ENCODE assay signal across 7 mouse cellular contexts in genomic region chr11:85832231-85832924, GRCm38 (mm10). TPM values are rescaled to one million over a fixed set of nuclear protein-coding genes. Genes with fewer than 3 reads are reported as not detected.
A peak's percentile ranks its signal among the peaks of the same experiment; 100 is the strongest.
DNase-seq lines count a peak whose midpoint lies in the region; ATAC-seq and TF ChIP-seq lines count a peak whose summit lies in the region.

Gene Tbx2, plus strand, starts transcription at chr11:85832551.

- peak within 1 kb of the TSS; percentile 58 for H3K4me3 ChIP-seq in embryonic fibroblast, embryonic 13.5 days (ENCODE audit: insufficient read depth, low read length)
- H3K4me3 ChIP-seq in heart, embryonic 16.5 days (ENCODE audit: low read length), result peak within 1 kb of the TSS; percentile 59
- H3K4me3 ChIP-seq in midbrain, embryonic 11.5 days (ENCODE audit: low read depth, low read length), result peak within 1 kb of the TSS; percentile 47

- no peaks in the 10 kb centered on the region for H3K9me3 ChIP-seq in heart, embryonic 16.5 days (replicated peaks; ENCODE audit: control insufficient read depth, low read length)
- H3K9me3 ChIP-seq in midbrain, embryonic 11.5 days (ENCODE audit: control insufficient read depth, low read length), result no peaks in the 10 kb centered on the region

- peak; percentile 63 for ATAC-seq in heart, embryonic 16.5 days (replicated peaks; ENCODE audit: extremely low read depth, insufficient read depth, low FRiP score)
- peak; percentile 43 for ATAC-seq in midbrain, embryonic 11.5 days (ENCODE audit: low FRiP score)

- DNase-seq in adrenal gland, adult 2 months, result peak; percentile 90
- peak; percentile 95 to 97 for DNase-seq in kidney, postnatal 25 days
- DNase-seq in midbrain, embryonic 11.5 days (ENCODE audit: low spot score, missing footprints), result peak; percentile 97
- DNase-seq in urinary bladder, postnatal 14 days (ENCODE audit: low spot score), result peak; percentile 94
- no peak for DNase-seq in frontal cortex, postnatal 14 days (ENCODE audit: low spot score in 2 of 2)

- peak within 1 kb of the TSS; percentile 79 for H3K4me2 ChIP-seq in heart, embryonic 16.5 days (ENCODE audit: low read depth, low read length)
- H3K4me2 ChIP-seq in midbrain, embryonic 11.5 days, result peak within 1 kb of the TSS; percentile 80

- TF ChIP-seq POLR2A in embryonic fibroblast, embryonic 13.5 days (IDR thresholded peaks at IDR 0.05; ENCODE audit: low read depth, low read length), result peak; percentile 51; the same call in 1 of the 2 replicates

- H3K36me3 ChIP-seq in heart, embryonic 16.5 days (ENCODE audit: control insufficient read depth, insufficient read depth), result no peaks in the 10 kb centered on the region
- no peaks in the 10 kb centered on the region for H3K36me3 ChIP-seq in midbrain, embryonic 11.5 days (ENCODE audit: control insufficient read depth, insufficient read depth, low read length)

- peak within 1 kb of the TSS; percentile 70 for H3K9ac ChIP-seq in heart, embryonic 16.5 days (ENCODE audit: low read length)
- peak within 1 kb of the TSS; percentile 45 for H3K9ac ChIP-seq in midbrain, embryonic 11.5 days (ENCODE audit: low read length)

- peaks cover 63% of the 10 kb centered on the region for H3K27me3 ChIP-seq in heart, embryonic 16.5 days (ENCODE audit: control insufficient read depth, insufficient read depth, low read length)
- peaks cover 99% of the 10 kb centered on the region for H3K27me3 ChIP-seq in midbrain, embryonic 11.5 days (ENCODE audit: control insufficient read depth, insufficient read depth, low read length)

- under 1% methylated on average over 49 of the region's 52 CpGs for WGBS in heart, embryonic 16.5 days
- WGBS in midbrain, embryonic 11.5 days, result under 1% methylated on average over 52 of the region's 52 CpGs

- TF ChIP-seq CTCF in embryonic fibroblast, embryonic 13.5 days (IDR thresholded peaks at IDR 0.05; ENCODE audit: borderline replicate concordance, insufficient read depth, low read length), result no peak

- H3K27ac ChIP-seq in embryonic fibroblast, embryonic 13.5 days (ENCODE audit: insufficient read depth, low read length), result no peak within 1 kb of the TSS
- H3K27ac ChIP-seq in heart, embryonic 16.5 days (ENCODE audit: low read length), result peak within 1 kb of the TSS; percentile 56
- H3K27ac ChIP-seq in midbrain, embryonic 11.5 days (ENCODE audit: low read depth, low read length), result no peak within 1 kb of the TSS

- H3K4me1 ChIP-seq in embryonic fibroblast, embryonic 13.5 days (ENCODE audit: control insufficient read depth, insufficient read depth, low read length), result peaks cover 3% of the 10 kb centered on the region; the same call in 1 of the 2 replicates
- H3K4me1 ChIP-seq in heart, embryonic 16.5 days (ENCODE audit: control insufficient read depth, insufficient read depth, low read length), result peaks cover 24% of the 10 kb centered on the region
- H3K4me1 ChIP-seq in midbrain, embryonic 11.5 days (ENCODE audit: control insufficient read depth, insufficient read depth, low read length), result peaks cover 29% of the 10 kb centered on the region

RNA-seq across cellular contexts. Expression of gene Tbx2, which starts in this region (rescaled TPM):
- 10 to 100 TPM; 16.8 to 29.0 TPM for total RNA-seq in adrenal gland, adult 2 months (2021)
- 54.5 and 56.0 TPM in 2 replicates for polyA plus RNA-seq in adrenal gland, adult 2 months (2012; rRNA removed)
- 2.2 and 3.0 TPM in 2 replicates for polyA plus RNA-seq in embryonic fibroblast, embryonic 13.5 days (2011; ENCODE audit: insufficient read length, low read depth, missing spikeins)
- 1.4 and 3.3 TPM in 2 replicates for polyA plus RNA-seq in heart, embryonic 16.5 days (2015; fragmentation: Nextera tagmentation; extraction: Ambion mirVana)
- polyA plus RNA-seq in midbrain, embryonic 11.5 days (2014; fragmentation: Nextera tagmentation; extraction: Ambion mirVana), result 0.32 and 0.79 TPM in 2 replicates

Comparison
In these comparisons a context has a peak if more than half of its experiments do, and no peak if none do; other contexts are left out.
1. RNA of gene Tbx2 (polyA plus RNA-seq): 54.5 to 56.0 TPM in adrenal gland, adult 2 months; 2.2 to 3.0 TPM in embryonic fibroblast, embryonic 13.5 days, 1.4 to 3.3 TPM in heart, embryonic 16.5 days and 0.32 to 0.79 TPM in midbrain, embryonic 11.5 days; every median in the first group is over 10 times any median in the second.
2. Peak in DNase-seq, ATAC-seq, H3K4me3 ChIP-seq, H3K9ac ChIP-seq and H3K4me2 ChIP-seq in midbrain, embryonic 11.5 days; RNA of the gene not detected or under 1 TPM.
3. DNase-seq: peak in adrenal gland, adult 2 months (single experiment), kidney, postnatal 25 days (2 of 2) and urinary bladder, postnatal 14 days (single experiment); none in frontal cortex, postnatal 14 days (0 of 2).
4. Peak in every context shown above with its lines, with median percentiles within 50 percentile points of each other: H3K4me3 ChIP-seq.